Mouse (Mus musculus) liver, postnatal 0 days (tissue): Measurements from ENCODE around the gene Polr1d. TPM values are rescaled to one million over a fixed set of nuclear protein-coding genes. Genes with fewer than 3 reads are reported as not detected.
A peak's percentile ranks its signal among the peaks of the same experiment; 100 is the strongest.

Source experiments
- ATAC-seq: fragments of 200-750 bp; cut with Nextera tagmentation; 2 replicates; pipeline ENCODE4 v1.8.0; 2017; ENCODE audit warnings: mild to moderate bottlenecking, moderate library complexity
- DNase-seq: peaks from one replicate; pipeline ENCODE4 v3.0.0-alpha.2; 2016
- H3K27ac ChIP-seq: fragments of 300-500 bp; sonication (generic); 2 replicates; pipeline ENCODE4 v1.5.1; 2014; ENCODE audit warnings: antibody characterized with exemption, moderate library complexity, mild to moderate bottlenecking, low read depth
- H3K27me3 ChIP-seq: fragments of 300-500 bp; sonication (generic); 2 replicates; pipeline ENCODE4 v1.6.1; 2014; ENCODE audit warnings: low read length, control low read depth, mixed read lengths; ENCODE audit not compliant: insufficient read depth
- H3K36me3 ChIP-seq: fragments of 300-500 bp; sonication (generic); replicated peaks from 2 replicates; pipeline ENCODE4 v1.6.1; 2014; ENCODE audit warnings: mild to moderate bottlenecking, control low read depth, low read length, moderate library complexity, mixed read lengths; ENCODE audit not compliant: insufficient read depth
- H3K4me1 ChIP-seq: fragments of 300-500 bp; sonication (generic); 2 replicates; pipeline ENCODE4 v1.6.1; 2014; ENCODE audit warnings: antibody characterized with exemption, mild to moderate bottlenecking, control low read depth; ENCODE audit not compliant: insufficient read depth
- H3K4me2 ChIP-seq: fragments of 300-500 bp; sonication (generic); 2 replicates; pipeline ENCODE4 v1.6.1; 2014; ENCODE audit warnings: low read depth, mild to moderate bottlenecking, low read length, moderate library complexity, mixed read lengths
- H3K4me3 ChIP-seq: fragments of 300-500 bp; sonication (generic); 2 replicates; pipeline ENCODE4 v1.5.1; 2014; ENCODE audit warnings: low read depth, low read length
- H3K9ac ChIP-seq: fragments of 300-500 bp; sonication (generic); replicated peaks from 2 replicates; pipeline ENCODE4 v1.6.1; 2014; ENCODE audit warnings: mild to moderate bottlenecking, moderate library complexity
- H3K9me3 ChIP-seq: fragments of 300-500 bp; sonication (generic); 2 replicates; pipeline ENCODE4 v1.6.1; 2016; ENCODE audit warnings: mild to moderate bottlenecking, control low read depth, low read length, mixed read lengths
- CTCF ChIP-seq: sonication (generic); IDR thresholded peaks from 2 replicates; pipeline ENCODE4 v1.5.1; 2016; ENCODE audit warnings: antibody characterized with exemption, low read depth
- EP300 ChIP-seq: IDR thresholded peaks from 2 replicates; pipeline ENCODE4 v1.6.1; 2016; ENCODE audit warnings: antibody characterized with exemption, low read depth, mild to moderate bottlenecking
- WGBS: fragments of 180-500 bp; shearing (Covaris S2); extraction: QIAGEN DNeasy Blood & Tissue Kit; methylation state at CpG from one replicate; pipeline ENCODE4 v1.1.7; 2014; ENCODE audit not compliant: insufficient replicate concordance; 5-methylcytosine and 5-hydroxymethylcytosine counted together
- polyA plus RNA-seq: library from polyadenylated mRNA; unstranded; fragments of >200 nt; fragmentation: Nextera tagmentation; extraction: Ambion mirVana; gene quantifications from 2 replicates; pipeline ENCODE4 v1.2.1, GENCODE M21; 2015

Polr1d gene
- polyA plus RNA-seq, 1 experiment from 2014 or later = 72.9 TPM

GRCm38 (mm10) chr5:147102295-147102694 is 25.4 kb downstream of the Polr1d start:
- Histone ChIP-seq H3K36me3 (peaks cover 13% of the 10 kb centered on the region), H3K9me3 (no peaks in the 10 kb centered on the region), H3K4me3 (no peak overlapping the region), H3K4me2 (no peak overlapping the region), H3K4me1 (no peaks in the 10 kb centered on the region), H3K9ac (no peak overlapping the region), H3K27me3 (no peaks in the 10 kb centered on the region), H3K27ac (no peak overlapping the region)
- TF ChIP-seq CTCF (no peak), EP300 (no peak)
- ATAC-seq (no peak), DNase-seq (no peak)
- 88% methylated on average over 6 of the region's 6 CpGs for WGBS

- 86% methylated on average over 3 of the region's 3 CpGs for WGBS
- Histone ChIP-seq H3K27me3 (no peaks in the 10 kb centered on the region), H3K9ac (no peak overlapping the region), H3K27ac (no peak overlapping the region), H3K9me3 (0 out of 2 replicates have a peak, but pooled peaks cover 4% of the 10 kb centered on the region), H3K4me2 (no peak overlapping the region), H3K4me1 (no peaks in the 10 kb centered on the region), H3K4me3 (no peak overlapping the region), H3K36me3 (peaks cover 28% of the 10 kb centered on the region)
- DNase-seq = no peak
- ATAC-seq = no peak
- no peak for TF ChIP-seq EP300
Observed at GRCm38 (mm10) chr5:147107276-147107675, 30.4 kb downstream of the Polr1d start.

GRCm38 (mm10) chr5:147108861-147109591 is 32.2 kb downstream of the Polr1d start:
- Histone ChIP-seq H3K4me3 (no peak overlapping the region), H3K9ac (no peak overlapping the region), H3K36me3 (peaks cover 22% of the 10 kb centered on the region), H3K4me2 (no peak overlapping the region), H3K27me3 (no peaks in the 10 kb centered on the region), H3K4me1 (no peaks in the 10 kb centered on the region), H3K27ac (no peak overlapping the region), H3K9me3 (0 out of 2 replicates have a peak, but pooled peaks cover 4% of the 10 kb centered on the region)
- WGBS = 86% methylated on average over 13 of the region's 13 CpGs
- ATAC-seq (no peak), DNase-seq (no peak)
- no peak for TF ChIP-seq CTCF

- peaks cover 16% of the 10 kb centered on the region for H3K36me3 ChIP-seq
- no peaks in the 10 kb centered on the region for H3K4me1 ChIP-seq
- no peak for TF ChIP-seq EP300
- no peak for TF ChIP-seq CTCF
- H3K9ac ChIP-seq = no peak overlapping the region
- H3K9me3 ChIP-seq = peaks cover 6% of the 10 kb centered on the region; the same call in 1 of the 2 replicates
- H3K4me2 ChIP-seq = no peak overlapping the region
- H3K4me3 ChIP-seq = no peak overlapping the region
- DNase-seq = no peak
- no peak overlapping the region for H3K27ac ChIP-seq
- ATAC-seq = no peak
- no peaks in the 10 kb centered on the region for H3K27me3 ChIP-seq
- WGBS = 79% methylated on average over 7 of the region's 7 CpGs
Observed at GRCm38 (mm10) chr5:147114738-147115137, 37.9 kb downstream of the Polr1d start.

- H3K4me3 ChIP-seq = no peak overlapping the region
- no peak for ATAC-seq
- WGBS = 87% methylated on average over 4 of the region's 4 CpGs
Observed at GRCm38 (mm10) chr5:147115631-147116030, 38.8 kb downstream of the Polr1d start.

GRCm38 (mm10) chr5:147117027-147117426 is 40.2 kb downstream of the Polr1d start:
- H3K4me2 ChIP-seq = no peak overlapping the region
- ATAC-seq (no peak), DNase-seq (no peak)
- H3K4me3 ChIP-seq = no peak overlapping the region
- no peaks in the 10 kb centered on the region for H3K27me3 ChIP-seq
- 39% methylated on average over 6 of the region's 6 CpGs for WGBS
- no peak overlapping the region for H3K27ac ChIP-seq
- peaks cover 10% of the 10 kb centered on the region for H3K9me3 ChIP-seq
- H3K36me3 ChIP-seq = peaks cover 1% of the 10 kb centered on the region
- no peak overlapping the region for H3K9ac ChIP-seq
- no peak for TF ChIP-seq CTCF
- TF ChIP-seq EP300 = no peak
- H3K4me1 ChIP-seq = no peaks in the 10 kb centered on the region

More at GRCm38 (mm10) chr5:147115631-147116030, 38.8 kb downstream of the Polr1d start:
- Histone ChIP-seq H3K27ac (no peak overlapping the region), H3K36me3 (peaks cover 9% of the 10 kb centered on the region), H3K27me3 (no peaks in the 10 kb centered on the region), H3K4me1 (no peaks in the 10 kb centered on the region), H3K9me3 (peaks cover 6% of the 10 kb centered on the region), H3K4me2 (no peak overlapping the region), H3K9ac (no peak overlapping the region)
- DNase-seq = no peak
- TF ChIP-seq EP300 (no peak), CTCF (peak; percentile 40)
